Mouse (Mus musculus) lung, postnatal 4 days (tissue): ENCODE data around the gene Myh7.
"Not testable (repeated sequence)": the region's sequence is repeated elsewhere in the genome, so short reads cannot be mapped to it uniquely, and the experiment has no call there.

ENCODE experiments used
- DNase-seq, 2 experiments: peaks; one replicate each; pipeline ENCODE4 v3.0.0; 2021

Myh7 gene

DNA sequence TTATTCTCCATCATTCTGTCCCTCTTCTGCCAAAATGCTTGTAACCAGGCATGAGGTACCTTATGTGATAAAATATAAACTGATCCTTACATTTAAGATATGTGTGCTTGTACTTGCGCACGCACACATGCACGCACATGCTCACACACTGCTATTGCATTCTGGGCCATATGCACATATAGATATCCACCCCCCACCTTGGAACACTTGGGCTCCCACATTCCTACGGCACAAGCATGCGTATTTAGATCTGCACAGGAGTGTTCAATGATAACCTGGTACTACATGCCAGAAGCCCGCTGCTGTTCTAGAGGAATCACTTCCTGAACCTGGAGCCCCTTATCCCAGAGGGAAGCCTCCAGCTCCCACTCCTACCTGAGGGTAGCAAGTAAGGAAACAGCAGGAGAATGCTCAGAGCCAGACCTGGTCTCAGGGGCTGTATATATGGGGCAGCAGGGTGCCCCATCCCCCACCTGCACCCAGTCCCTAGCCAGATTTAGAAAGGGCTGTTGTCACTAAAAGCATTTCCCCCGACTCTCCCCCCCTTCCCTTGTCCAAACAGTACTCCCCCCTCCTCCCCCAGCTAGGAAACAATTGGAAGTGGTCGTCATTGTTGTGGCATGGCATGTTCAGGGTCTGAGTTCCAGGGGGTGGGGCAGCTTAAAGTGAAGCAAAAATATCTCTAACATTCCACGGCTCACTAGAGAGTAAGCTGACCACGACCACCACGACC, at the start of gene Myh7:
Gene Myh7 (minus strand): TSS at position 491 of the 733 bp plus-strand sequence.
- DNase-seq: no peak

GRCm38 (mm10) chr14:55043694-55044093, 49.3 kb upstream of the Myh7 start:
- DNase-seq: not testable (repeated sequence)

DNA sequence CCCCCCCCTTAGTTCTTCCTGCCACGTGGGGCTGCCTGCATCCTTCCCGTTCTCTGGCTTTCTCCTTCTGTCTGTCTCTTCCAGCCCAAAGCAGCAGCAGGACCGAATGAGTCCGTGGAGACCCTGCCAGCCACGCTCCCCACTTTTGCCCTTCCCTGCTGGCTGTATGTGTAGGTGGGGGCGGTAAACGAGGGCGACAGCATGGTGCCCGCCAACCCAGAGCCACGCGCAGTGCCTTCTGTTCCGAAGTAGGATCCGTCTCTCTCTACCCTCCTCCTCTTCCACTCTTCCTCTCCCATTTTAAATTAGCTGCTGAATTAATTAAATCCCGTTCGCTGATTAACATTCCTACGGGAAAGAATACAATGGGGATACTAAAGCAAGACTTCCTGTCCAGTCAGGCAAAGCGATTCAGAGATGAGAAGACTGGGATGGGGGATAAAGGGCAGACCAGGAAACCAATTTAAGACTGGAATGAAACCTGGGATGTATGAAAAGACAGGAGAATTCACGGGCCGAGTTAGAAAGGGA, 38.3 kb upstream of the Myh7 start:
- no peak for DNase-seq

DNA sequence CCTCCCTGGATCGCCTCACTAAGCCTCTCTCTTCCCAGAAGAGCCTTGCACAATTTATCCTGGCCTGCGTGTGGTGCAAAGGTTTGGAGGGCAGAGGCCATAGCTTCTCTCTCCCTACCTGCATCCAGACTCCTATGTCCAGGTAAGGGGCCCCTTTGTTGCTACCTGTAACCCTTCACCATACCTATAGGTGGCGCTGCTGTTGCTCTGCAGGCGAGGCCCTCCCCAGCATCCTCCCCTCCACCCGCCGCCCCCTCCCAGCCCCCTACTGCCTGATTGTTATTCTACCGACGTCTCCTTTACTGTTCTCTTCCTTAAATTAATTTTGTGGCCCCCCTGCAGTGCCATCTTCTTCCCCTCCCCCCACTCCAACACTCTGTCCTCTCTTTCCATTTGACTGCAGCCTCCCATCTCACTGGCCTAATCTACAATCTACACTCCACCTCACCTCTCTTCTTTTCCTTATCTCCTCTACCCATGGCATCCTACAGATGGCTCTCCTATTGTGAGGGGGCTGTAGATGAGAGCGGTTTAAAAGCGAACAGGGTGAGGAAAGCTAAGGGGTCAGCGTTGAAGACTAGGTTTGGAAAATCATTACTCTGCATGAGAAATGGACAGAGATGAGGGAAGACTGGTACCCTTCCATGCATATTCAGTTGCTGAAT, 34.7 kb upstream of the Myh7 start:
- no peak for DNase-seq

- DNase-seq: no peak
Measured at GRCm38 (mm10) chr14:55028333-55028835, 34.0 kb upstream of the Myh7 start.

GRCm38 (mm10) chr14:55027653-55028052, 33.2 kb upstream of the Myh7 start:
- no peak for DNase-seq

DNA sequence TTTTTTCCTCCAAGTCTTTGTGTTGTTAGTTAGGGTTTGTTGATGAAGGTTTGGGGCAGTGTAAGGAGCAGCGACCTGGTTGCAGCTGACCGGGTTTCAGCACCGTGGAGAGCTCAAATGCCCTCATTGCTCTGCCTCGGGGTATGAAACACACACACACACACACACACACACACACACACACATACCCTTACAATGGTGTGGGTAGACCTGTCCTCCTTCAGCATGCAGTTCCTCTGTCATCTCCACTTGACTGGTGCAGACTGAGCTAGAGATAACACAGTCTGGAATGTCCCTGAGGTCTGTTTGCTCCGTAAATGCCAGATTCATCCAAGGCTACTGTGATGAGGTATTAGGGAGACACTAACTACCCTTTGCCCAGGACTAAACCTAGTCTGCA, 32.8 kb upstream of the Myh7 start:
- DNase-seq: no peak

DNA sequence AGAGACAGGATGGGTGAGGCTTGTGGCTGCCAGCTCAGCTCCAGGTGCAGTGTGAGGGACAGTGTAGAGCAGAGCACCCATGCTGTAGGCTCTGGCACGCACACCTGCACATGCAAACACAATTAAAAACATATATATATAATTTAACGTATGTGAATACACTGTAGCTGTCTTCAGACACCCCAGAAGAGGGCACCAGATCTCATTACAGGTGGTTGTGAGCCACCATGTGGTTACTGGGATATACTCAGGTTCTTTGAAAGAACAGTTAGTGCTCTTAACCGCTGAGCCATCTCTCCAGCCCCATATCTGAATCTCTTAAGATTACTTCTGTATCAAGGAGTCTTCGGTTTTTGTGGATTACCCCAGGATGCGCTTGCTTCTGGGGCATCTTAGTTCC, 31.1 kb upstream of the Myh7 start:
- DNase-seq: no peak

DNA sequence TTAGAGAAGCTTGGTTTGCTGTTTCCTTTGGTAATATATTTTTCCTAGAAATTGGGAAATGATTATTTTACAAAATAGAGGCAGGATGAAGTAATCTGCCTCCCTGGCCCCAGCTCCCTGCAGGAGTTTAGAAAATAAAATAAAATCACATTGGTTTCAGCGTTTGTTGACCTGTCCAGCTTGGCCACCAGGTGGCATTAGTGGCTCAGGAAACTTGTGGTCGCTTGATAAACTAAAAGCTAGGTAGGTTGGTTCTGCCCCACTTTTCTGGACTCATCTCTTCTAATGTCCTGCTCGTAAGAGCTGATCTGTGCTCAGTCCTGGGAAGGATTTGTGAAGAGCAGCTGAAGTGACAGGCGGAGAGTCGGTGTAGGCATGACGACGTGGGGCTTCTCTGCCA, 29.8 kb upstream of the Myh7 start:
- DNase-seq: peak; percentile 45 to 70

GRCm38 (mm10) chr14:55023011-55023410, 28.6 kb upstream of the Myh7 start:
- no peak for DNase-seq

DNA sequence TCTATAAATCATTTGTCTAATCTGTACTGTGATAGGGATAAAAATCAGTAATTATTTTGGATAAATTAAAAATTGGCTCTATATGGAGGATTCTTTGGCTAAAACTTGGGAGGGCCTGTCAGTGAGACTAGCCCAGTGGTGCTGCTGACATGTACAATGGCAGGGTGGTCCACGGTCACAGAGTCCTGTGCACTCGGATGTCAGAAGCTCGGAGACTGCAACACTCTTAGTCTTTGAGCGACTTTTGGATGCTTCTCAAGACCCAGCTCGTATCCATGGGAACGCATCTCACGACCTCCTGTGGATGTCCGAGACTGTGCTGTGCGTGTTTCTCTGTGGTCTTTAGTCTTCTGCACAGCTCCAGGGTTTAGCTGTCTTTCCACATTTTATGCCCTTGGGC, 26.0 kb upstream of the Myh7 start:
- DNase-seq: no peak

GRCm38 (mm10) chr14:55016876-55017275, 22.4 kb upstream of the Myh7 start:
- DNase-seq: no peak

DNA sequence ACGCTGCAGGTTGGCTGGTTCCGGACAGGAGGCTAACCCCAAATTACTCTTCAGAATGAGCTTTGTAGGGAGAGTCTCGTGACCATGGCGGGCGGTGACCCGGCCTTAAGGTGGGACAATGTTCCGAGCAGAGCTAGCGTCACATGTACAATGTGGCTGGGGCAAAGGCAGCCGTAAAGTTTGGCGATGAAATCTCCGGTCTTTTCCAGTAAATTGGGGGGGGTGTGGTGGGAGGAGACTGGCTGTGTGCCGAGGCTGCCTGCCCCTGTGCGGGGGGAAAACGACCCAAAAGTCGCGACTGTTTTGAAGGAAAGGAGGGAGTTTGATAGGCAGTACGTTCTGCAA, 21.3 kb upstream of the Myh7 start:
- DNase-seq: no peak

DNA sequence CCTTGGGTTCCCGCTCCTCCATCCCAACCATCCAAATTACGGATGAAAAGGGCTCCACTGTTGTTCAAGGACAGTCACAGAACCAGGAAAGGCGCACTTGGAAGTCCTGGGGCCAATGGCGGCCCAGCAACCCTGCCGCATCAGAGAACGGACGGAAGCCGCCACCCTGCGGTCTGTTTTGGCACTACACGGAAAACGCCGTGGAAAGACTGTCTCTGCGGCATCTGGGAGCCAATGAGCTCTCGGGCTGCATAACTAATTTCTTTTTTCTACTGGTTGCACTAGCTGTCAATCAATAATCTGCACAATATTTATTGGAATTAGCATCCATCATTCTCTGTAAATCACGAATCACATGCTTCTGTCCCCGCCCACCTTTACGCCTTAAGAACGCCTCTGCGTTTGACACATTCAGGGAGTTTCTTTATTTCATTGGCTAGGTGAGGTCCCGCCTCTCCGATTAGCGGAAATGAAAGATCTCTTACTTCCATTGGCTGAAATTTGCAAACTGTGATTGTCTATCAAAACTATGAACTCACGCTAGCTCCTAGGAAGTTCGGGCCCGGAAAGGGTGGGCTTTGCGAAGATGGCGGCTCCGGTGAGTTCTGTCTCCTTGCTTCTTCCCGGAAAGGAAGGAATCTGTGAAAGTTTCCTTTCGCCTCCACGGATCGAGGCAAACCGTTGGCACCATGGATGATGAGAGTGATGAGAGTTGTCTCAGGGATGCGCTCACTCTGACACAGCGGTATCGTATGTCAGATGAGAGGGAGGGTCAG, 20.8 kb upstream of the Myh7 start, which contains the start of gene Ngdn:
Gene Ngdn (plus strand): TSS at position 464 of the 776 bp plus-strand sequence.
- peak; percentile 98 to 99 for DNase-seq

GRCm38 (mm10) chr14:55014591-55014990, 20.2 kb upstream of the Myh7 start:
- no peak for DNase-seq

- no peak for DNase-seq
Measured at GRCm38 (mm10) chr14:55011116-55011515, 16.7 kb upstream of the Myh7 start.

- no peak for DNase-seq
Measured at GRCm38 (mm10) chr14:55008417-55008816, 14.0 kb upstream of the Myh7 start.

- no peak for DNase-seq
Measured at GRCm38 (mm10) chr14:55007120-55007908, 12.9 kb upstream of the Myh7 start.

DNA sequence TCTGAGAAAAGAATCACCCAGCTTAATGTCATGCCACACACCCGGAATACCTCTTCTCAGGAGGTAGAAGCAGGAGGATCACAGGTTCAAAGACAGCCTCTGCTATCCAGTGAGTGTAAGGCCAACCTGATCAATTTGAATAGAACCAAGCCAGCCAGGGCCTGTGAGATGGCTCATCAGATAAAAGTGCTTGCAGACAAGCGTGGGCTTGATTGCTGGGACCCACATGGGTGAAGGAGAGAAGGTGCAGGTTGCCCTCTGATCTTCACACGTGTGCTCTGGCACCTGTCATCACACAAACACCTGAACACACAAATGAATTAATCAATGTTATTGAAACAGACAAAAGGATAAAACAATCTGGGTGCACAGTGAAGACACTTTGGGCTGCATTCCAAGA, 12.1 kb upstream of the Myh7 start:
- no peak for DNase-seq

DNA sequence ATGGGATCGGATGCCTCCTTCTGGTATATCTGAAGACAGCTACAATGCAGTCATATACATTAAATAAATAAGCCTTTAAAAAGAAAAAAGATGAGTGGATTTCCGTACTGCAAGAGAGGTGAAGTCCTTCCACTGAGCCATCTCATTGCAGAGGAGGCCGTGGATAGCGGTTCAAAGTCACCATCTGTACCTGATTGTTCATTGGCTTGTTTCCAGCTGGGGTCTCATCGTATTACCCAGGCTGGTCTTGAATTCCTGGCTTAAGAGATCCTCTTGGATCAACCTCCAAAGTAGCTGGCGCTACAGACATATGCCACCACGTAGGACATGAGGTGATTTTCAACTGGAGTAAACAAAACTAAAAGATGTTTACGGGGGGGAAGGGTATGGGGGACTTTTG, 11.5 kb upstream of the Myh7 start:
- no peak for DNase-seq

- no peak for DNase-seq
Measured at GRCm38 (mm10) chr14:55005506-55005905, 11.1 kb upstream of the Myh7 start.
